Mouse (Mus musculus): ENCODE measurements around the gene Serpina1f.
"Not testable (repeated sequence)": the region's sequence is repeated elsewhere in the genome, so short reads cannot be mapped to it uniquely, and the experiment has no call there.

DNA sequence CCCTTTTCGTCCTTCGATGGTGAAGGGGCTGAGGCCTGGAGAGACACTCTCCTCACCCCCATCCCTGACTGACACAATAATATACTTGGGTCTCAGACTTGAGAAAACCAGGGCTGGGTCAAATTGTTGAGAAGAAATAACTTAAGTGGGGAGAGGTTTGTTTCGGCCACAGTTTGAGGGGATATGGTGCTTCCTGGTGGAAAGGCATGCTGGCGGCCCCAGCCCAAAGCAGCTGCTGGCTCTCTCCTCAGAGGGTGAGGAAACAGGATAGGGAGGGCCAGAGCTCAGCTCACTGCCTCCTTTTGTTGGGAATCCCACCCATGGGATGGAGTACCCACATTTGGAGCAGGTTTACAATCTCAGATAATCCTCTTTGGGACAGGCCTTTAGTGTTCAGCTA lies 40.2 kb upstream of the Serpina1f start:
- not testable (repeated sequence) for TF ChIP-seq POLR2A (IDR thresholded peaks at IDR 0.05; ENCODE audit: insufficient read depth, low read depth, low read length); CTCF (IDR thresholded peaks at IDR 0.05)
